In genomic region chr11:116706363-116706762, GRCm38 (mm10) we compare ENCODE assay signal across 29 mouse cellular contexts. TPM values are rescaled to one million over a fixed set of nuclear protein-coding genes. Genes with fewer than 3 reads are reported as not detected.
DNase-seq lines count a peak whose midpoint lies in the region; TF ChIP-seq lines count a peak whose summit lies in the region.
"Had no signal": no experiment of that assay in that cellular context is flagged by ENCODE, and none has a peak within 500 bp of the region (broad histone marks: within the 10 kb centered on the region; RNA-seq: fewer than 3 reads in every experiment).

No protein-coding gene starts in this region.

- H3K4me3 ChIP-seq in gastrocnemius, adult 2 months, result no peak overlapping the region
- H3K4me3 ChIP-seq in brown adipose tissue, adult 24 weeks (ENCODE audit: insufficient read depth, low read depth, low read length), result no peak overlapping the region
- H3K4me3 ChIP-seq: embryonic facial prominence, embryonic 10.5 days; embryonic facial prominence, embryonic 13.5 days; erythroblast, embryonic 14.5 days; heart, adult 2 months; heart, embryonic 10.5 days; heart, embryonic 13.5 days had no signal

- no peak for DNase-seq in gastrocnemius, adult 2 months
- no peak for DNase-seq in gastrocnemius, postnatal 25 days
- peak; percentile 57 for DNase-seq in ES-CJ7 (ENCODE audit: low read depth, low spot score)
- no peak for DNase-seq in kidney, postnatal 25 days
- no peak for DNase-seq in adipocyte (ENCODE audit: low spot score)
- DNase-seq: adrenal gland, adult 8-10 months; adrenal gland, postnatal 25 days; B cell, adult 2 months; cerebellum, adult 18-20 months; cerebellum, adult 9-10 months; cerebellum, postnatal 14 days; forebrain, postnatal 0 days; gastrocnemius, postnatal 36 days; heart, adult 2 months; heart, postnatal 14 days; heart, postnatal 4 days; kidney, adult 18-20 months had no signal

- no peak for TF ChIP-seq CTCF in gastrocnemius, adult 2 months (IDR thresholded peaks at IDR 0.05)

- peak overlapping the region; percentile 68; the same call in 1 of the 2 replicates for H3K27ac ChIP-seq in gastrocnemius, adult 2 months
- H3K27ac ChIP-seq in brown adipose tissue, adult 24 weeks (replicated peaks; ENCODE audit: low read depth, low read length), result 0 out of 2 replicates have a peak overlapping the region, but pooled peaks have one; percentile 47
- H3K27ac ChIP-seq: embryonic facial prominence, embryonic 10.5 days; embryonic facial prominence, embryonic 13.5 days; heart, embryonic 10.5 days; heart, embryonic 13.5 days; hindbrain, embryonic 14.5 days; hindbrain, postnatal 0 days had no signal

- intact Hi-C loops in gastrocnemius, adult 2 months (cut with DNase I), result no loop called here

- H3K4me1 ChIP-seq in brown adipose tissue, adult 24 weeks (ENCODE audit: control insufficient read depth, insufficient read depth, insufficient read length, low read length), result peaks cover 3% of the 10 kb centered on the region; the same call in 1 of the 2 replicates
- H3K4me1 ChIP-seq: embryonic facial prominence, embryonic 10.5 days; embryonic facial prominence, embryonic 13.5 days had no signal

RNA-seq across cellular contexts. Expression of gene Cygb, which starts 52.2 kb away (rescaled TPM):
- total RNA-seq in gastrocnemius, adult 2 months (2021), result 10 to 100 TPM in 1 of 2 experiments, 1 to 10 TPM in 1; 9.6 to 14.7 TPM
- 10 to 100 TPM in 1 of 2 experiments, 1 to 10 TPM in 1; 7.5 to 14.7 TPM for total RNA-seq in gastrocnemius, postnatal 25 days (2021)
- polyA plus RNA-seq in brown adipose tissue, adult 24 weeks (2012; ENCODE audit: insufficient read depth, insufficient read length, missing spikeins), result 13.4 and 18.7 TPM in 2 replicates
- total RNA-seq: CH12.LX; G1E; granulocyte monocyte progenitor cell, adult 5-6 weeks had no signal

RNA-seq across cellular contexts. Expression of gene Prcd, which starts 53.0 kb away (rescaled TPM):
- 1 to 10 TPM in 1 of 2 experiments, not detected in 1; 1.0 TPM for total RNA-seq in gastrocnemius, adult 2 months (2021)
- total RNA-seq in gastrocnemius, postnatal 25 days (2021), result under 1 TPM in 1 of 2 experiments, not detected in 1; 0.35 TPM
- 1.5 TPM in 1 of 2 replicates, not detected in the other for polyA plus RNA-seq in brown adipose tissue, adult 24 weeks (2012; ENCODE audit: insufficient read depth, insufficient read length, missing spikeins)
- total RNA-seq: CH12.LX; granulocyte monocyte progenitor cell, adult 5-6 weeks had no signal
- polyA plus RNA-seq: erythroblast, embryonic 14.5 days; inflammation-experienced regulatory T-cells, adult 6 months had no signal
